Mouse (Mus musculus): ENCODE measurements around the gene Gadl1.
"Not testable (repeated sequence)": the region's sequence is repeated elsewhere in the genome, so short reads cannot be mapped to it uniquely, and the experiment has no call there.

The Gadl1 gene

GRCm38 (mm10) chr9:116025371-116025770, 116.1 kb downstream of the Gadl1 start:
- DNase-seq (ENCODE audit: low spot score) = no peak

GRCm38 (mm10) chr9:116029076-116029475, 119.8 kb downstream of the Gadl1 start:
- DNase-seq (ENCODE audit: low spot score) = no peak

GRCm38 (mm10) chr9:116032711-116033110, 123.5 kb downstream of the Gadl1 start:
- DNase-seq (ENCODE audit: low spot score) = no peak

- no peak for DNase-seq (ENCODE audit: low spot score)
Measured at GRCm38 (mm10) chr9:116038275-116038674, 129.0 kb downstream of the Gadl1 start.

- DNase-seq (ENCODE audit: low spot score) = no peak
Measured at GRCm38 (mm10) chr9:116039981-116040380, 130.7 kb downstream of the Gadl1 start.

- DNase-seq (ENCODE audit: low spot score) = not testable (repeated sequence)
Measured at GRCm38 (mm10) chr9:116040852-116041251, 131.6 kb downstream of the Gadl1 start.

- no peak for DNase-seq (ENCODE audit: low spot score)
Measured at GRCm38 (mm10) chr9:116041369-116041768, 132.1 kb downstream of the Gadl1 start.

- peak; percentile 79 for DNase-seq (ENCODE audit: low spot score)
Measured at GRCm38 (mm10) chr9:116041787-116042186, 132.5 kb downstream of the Gadl1 start.

GRCm38 (mm10) chr9:116049985-116050384, 140.7 kb downstream of the Gadl1 start:
- no peak for DNase-seq (ENCODE audit: low spot score)

GRCm38 (mm10) chr9:116053976-116054375, 144.7 kb downstream of the Gadl1 start:
- no peak for DNase-seq (ENCODE audit: low spot score)

- DNase-seq (ENCODE audit: low spot score) = no peak
Measured at GRCm38 (mm10) chr9:116058475-116058874, 149.2 kb downstream of the Gadl1 start.

- no peak for DNase-seq (ENCODE audit: low spot score)
Measured at GRCm38 (mm10) chr9:116059156-116059555, 149.9 kb downstream of the Gadl1 start.

- no peak for DNase-seq (ENCODE audit: low spot score)
Measured at GRCm38 (mm10) chr9:116060691-116061090, 151.4 kb downstream of the Gadl1 start.

- DNase-seq (ENCODE audit: low spot score) = no peak
Measured at GRCm38 (mm10) chr9:116064774-116065173, 155.5 kb downstream of the Gadl1 start.

GRCm38 (mm10) chr9:116071561-116071960, 162.3 kb downstream of the Gadl1 start:
- DNase-seq (ENCODE audit: low spot score) = not testable (repeated sequence)

GRCm38 (mm10) chr9:116076163-116076562, 166.9 kb downstream of the Gadl1 start:
- DNase-seq (ENCODE audit: low spot score) = no peak

GRCm38 (mm10) chr9:116076946-116077345, 167.7 kb downstream of the Gadl1 start:
- no peak for DNase-seq (ENCODE audit: low spot score)

GRCm38 (mm10) chr9:116077419-116077818, 168.2 kb downstream of the Gadl1 start:
- DNase-seq (ENCODE audit: low spot score) = no peak

- no peak for DNase-seq (ENCODE audit: low spot score)
Measured at GRCm38 (mm10) chr9:116081781-116082180, 172.5 kb downstream of the Gadl1 start.

- no peak for DNase-seq (ENCODE audit: low spot score)
Measured at GRCm38 (mm10) chr9:116083300-116083699, 174.0 kb downstream of the Gadl1 start.

- no peak for DNase-seq (ENCODE audit: low spot score)
Measured at GRCm38 (mm10) chr9:116083726-116084323, 174.6 kb downstream of the Gadl1 start.

GRCm38 (mm10) chr9:116084324-116084931, 175.2 kb downstream of the Gadl1 start:
- DNase-seq (ENCODE audit: low spot score) = no peak

- no peak for DNase-seq (ENCODE audit: low spot score)
Measured at GRCm38 (mm10) chr9:116085999-116086398, 176.7 kb downstream of the Gadl1 start.

GRCm38 (mm10) chr9:116087263-116087662, 178.0 kb downstream of the Gadl1 start:
- no peak for DNase-seq (ENCODE audit: low spot score)
